Mouse (Mus musculus): ENCODE data around the gene Uqcc1. TPM values are rescaled to one million over a fixed set of nuclear protein-coding genes. Genes with fewer than 3 reads are reported as not detected.

Gene Uqcc1
- polyA plus RNA-seq, 1 experiment from 2014 or later: 66.5 TPM

- Histone ChIP-seq H3K9me3 (replicated peaks; ENCODE audit: control insufficient read depth, low read length) (no peaks in the 10 kb centered on the region), H3K27ac (ENCODE audit: low read length) (peak within 1 kb of the TSS; percentile 97), H3K36me3 (ENCODE audit: control insufficient read depth, insufficient read depth, low read length) (peaks cover 12% of the 10 kb centered on the region; the same call in 1 of the 2 replicates), H3K4me2 (ENCODE audit: low read depth, low read length) (peak within 1 kb of the TSS; percentile 74), H3K9ac (ENCODE audit: low read length) (peak within 1 kb of the TSS; percentile 94), H3K4me1 (ENCODE audit: control insufficient read depth, insufficient read depth, low read length) (peaks cover 9% of the 10 kb centered on the region; the same call in 1 of the 2 replicates), H3K4me3 (replicated peaks; ENCODE audit: low read length) (peak within 1 kb of the TSS; percentile 97), H3K27me3 (ENCODE audit: control insufficient read depth, insufficient read depth, low read length) (no peaks in the 10 kb centered on the region)
- ATAC-seq (ENCODE audit: insufficient read depth, low FRiP score): peak; percentile 95
- WGBS: 2% methylated on average over 27 of the region's 27 CpGs
Observed at GRCm38 (mm10) chr2:155826630-155827424, 103.3 kb downstream of the Uqcc1 start, which contains the start of gene Eif6. Gene Eif6, minus strand, starts transcription at chr2:155826925.

GRCm38 (mm10) chr2:155825904-155826629 lies 104.0 kb downstream of the Uqcc1 start:
- H3K4me2 ChIP-seq (ENCODE audit: low read depth, low read length): peak overlapping the region; percentile 74
- H3K9ac ChIP-seq (ENCODE audit: low read length): peak overlapping the region; percentile 94
- peak overlapping the region; percentile 97 for H3K4me3 ChIP-seq (replicated peaks; ENCODE audit: low read length)
- under 1% methylated on average over 51 of the region's 52 CpGs for WGBS
- ATAC-seq (ENCODE audit: insufficient read depth, low FRiP score): no peak
- peaks cover 9% of the 10 kb centered on the region; the same call in 1 of the 2 replicates for H3K4me1 ChIP-seq (ENCODE audit: control insufficient read depth, insufficient read depth, low read length)
- H3K9me3 ChIP-seq (replicated peaks; ENCODE audit: control insufficient read depth, low read length): no peaks in the 10 kb centered on the region
- H3K36me3 ChIP-seq (ENCODE audit: control insufficient read depth, insufficient read depth, low read length): peaks cover 12% of the 10 kb centered on the region; the same call in 1 of the 2 replicates
- no peaks in the 10 kb centered on the region for H3K27me3 ChIP-seq (ENCODE audit: control insufficient read depth, insufficient read depth, low read length)
- H3K27ac ChIP-seq (ENCODE audit: low read length): peak overlapping the region; percentile 97

- no peak overlapping the region for H3K4me2 ChIP-seq (ENCODE audit: low read depth, low read length)
- H3K9ac ChIP-seq (ENCODE audit: low read length): no peak overlapping the region
- no peaks in the 10 kb centered on the region for H3K9me3 ChIP-seq (replicated peaks; ENCODE audit: control insufficient read depth, low read length)
- no peaks in the 10 kb centered on the region for H3K27me3 ChIP-seq (ENCODE audit: control insufficient read depth, insufficient read depth, low read length)
- H3K36me3 ChIP-seq (ENCODE audit: control insufficient read depth, insufficient read depth, low read length): peaks cover 12% of the 10 kb centered on the region; the same call in 1 of the 2 replicates
- WGBS: 98% methylated on average over 8 of the region's 8 CpGs
- ATAC-seq (ENCODE audit: insufficient read depth, low FRiP score): no peak
- no peak overlapping the region for H3K27ac ChIP-seq (ENCODE audit: low read length)
- no peak overlapping the region for H3K4me3 ChIP-seq (replicated peaks; ENCODE audit: low read length)
- peaks cover 16% of the 10 kb centered on the region for H3K4me1 ChIP-seq (ENCODE audit: control insufficient read depth, insufficient read depth, low read length)
Observed at GRCm38 (mm10) chr2:155823722-155824121, 106.4 kb downstream of the Uqcc1 start.

- H3K9ac ChIP-seq (ENCODE audit: low read length): no peak overlapping the region
- WGBS: 82% methylated on average over 5 of the region's 5 CpGs
- no peak overlapping the region for H3K4me3 ChIP-seq (replicated peaks; ENCODE audit: low read length)
- peak overlapping the region; percentile 94 for H3K27ac ChIP-seq (ENCODE audit: low read length)
- peaks cover 21% of the 10 kb centered on the region for H3K4me1 ChIP-seq (ENCODE audit: control insufficient read depth, insufficient read depth, low read length)
- no peak for ATAC-seq (ENCODE audit: insufficient read depth, low FRiP score)
- no peak overlapping the region for H3K4me2 ChIP-seq (ENCODE audit: low read depth, low read length)
- peaks cover 12% of the 10 kb centered on the region; the same call in 1 of the 2 replicates for H3K36me3 ChIP-seq (ENCODE audit: control insufficient read depth, insufficient read depth, low read length)
- no peaks in the 10 kb centered on the region for H3K27me3 ChIP-seq (ENCODE audit: control insufficient read depth, insufficient read depth, low read length)
- H3K9me3 ChIP-seq (replicated peaks; ENCODE audit: control insufficient read depth, low read length): no peaks in the 10 kb centered on the region
Observed at GRCm38 (mm10) chr2:155820779-155821178, 109.3 kb downstream of the Uqcc1 start.

- Histone ChIP-seq H3K4me3 (replicated peaks; ENCODE audit: low read length) (peak overlapping the region; percentile 84), H3K27me3 (ENCODE audit: control insufficient read depth, insufficient read depth, low read length) (no peaks in the 10 kb centered on the region), H3K9ac (ENCODE audit: low read length) (peak overlapping the region; percentile 91), H3K4me1 (ENCODE audit: control insufficient read depth, insufficient read depth, low read length) (peaks cover 17% of the 10 kb centered on the region), H3K27ac (ENCODE audit: low read length) (peak overlapping the region; percentile 94), H3K9me3 (replicated peaks; ENCODE audit: control insufficient read depth, low read length) (no peaks in the 10 kb centered on the region), H3K36me3 (ENCODE audit: control insufficient read depth, insufficient read depth, low read length) (peaks cover 12% of the 10 kb centered on the region; the same call in 1 of the 2 replicates), H3K4me2 (ENCODE audit: low read depth, low read length) (peak overlapping the region; percentile 33; the same call in 1 of the 2 replicates)
- WGBS: 52% methylated on average over 6 of the region's 6 CpGs
- peak; percentile 59 for ATAC-seq (ENCODE audit: insufficient read depth, low FRiP score)
Observed at GRCm38 (mm10) chr2:155819449-155820251, 110.5 kb downstream of the Uqcc1 start.

GRCm38 (mm10) chr2:155819392-155819448 lies 110.9 kb downstream of the Uqcc1 start, which contains the start of gene BC029722:
Gene BC029722, minus strand, starts transcription at chr2:155819426.
- peaks cover 17% of the 10 kb centered on the region for H3K4me1 ChIP-seq (ENCODE audit: control insufficient read depth, insufficient read depth, low read length)
- ATAC-seq (ENCODE audit: insufficient read depth, low FRiP score): no peak
- H3K4me3 ChIP-seq (replicated peaks; ENCODE audit: low read length): peak within 1 kb of the TSS; percentile 84
- peak within 1 kb of the TSS; percentile 94 for H3K27ac ChIP-seq (ENCODE audit: low read length)
- no peaks in the 10 kb centered on the region for H3K9me3 ChIP-seq (replicated peaks; ENCODE audit: control insufficient read depth, low read length)
- peak within 1 kb of the TSS; percentile 89 for H3K4me2 ChIP-seq (ENCODE audit: low read depth, low read length)
- peak within 1 kb of the TSS; percentile 91 for H3K9ac ChIP-seq (ENCODE audit: low read length)
- H3K27me3 ChIP-seq (ENCODE audit: control insufficient read depth, insufficient read depth, low read length): no peaks in the 10 kb centered on the region
- H3K36me3 ChIP-seq (ENCODE audit: control insufficient read depth, insufficient read depth, low read length): peaks cover 12% of the 10 kb centered on the region; the same call in 1 of the 2 replicates

- H3K27me3 ChIP-seq (ENCODE audit: control insufficient read depth, insufficient read depth, low read length): no peaks in the 10 kb centered on the region
- peaks cover 12% of the 10 kb centered on the region; the same call in 1 of the 2 replicates for H3K36me3 ChIP-seq (ENCODE audit: control insufficient read depth, insufficient read depth, low read length)
- peak; percentile 95 for ATAC-seq (ENCODE audit: insufficient read depth, low FRiP score)
- H3K9ac ChIP-seq (ENCODE audit: low read length): peak overlapping the region; percentile 91
- H3K4me2 ChIP-seq (ENCODE audit: low read depth, low read length): peak overlapping the region; percentile 89
- peaks cover 17% of the 10 kb centered on the region for H3K4me1 ChIP-seq (ENCODE audit: control insufficient read depth, insufficient read depth, low read length)
- under 1% methylated on average over 37 of the region's 37 CpGs for WGBS
- no peaks in the 10 kb centered on the region for H3K9me3 ChIP-seq (replicated peaks; ENCODE audit: control insufficient read depth, low read length)
- H3K27ac ChIP-seq (ENCODE audit: low read length): peak overlapping the region; percentile 94
- H3K4me3 ChIP-seq (replicated peaks; ENCODE audit: low read length): peak overlapping the region; percentile 84
Observed at GRCm38 (mm10) chr2:155818596-155819391, 111.3 kb downstream of the Uqcc1 start.
